Mouse (Mus musculus) spleen, embryonic (tissue): ENCODE results near the gene Ntsr1.

ENCODE experiments used
- CTCF ChIA-PET: fragments of 350-600 bp; sonication (Branson Sonifier 250); formaldehyde crosslinking; loops from one replicate; lab custom pipeline; 2022; lab: Charles Lee

The Ntsr1 gene

DNA sequence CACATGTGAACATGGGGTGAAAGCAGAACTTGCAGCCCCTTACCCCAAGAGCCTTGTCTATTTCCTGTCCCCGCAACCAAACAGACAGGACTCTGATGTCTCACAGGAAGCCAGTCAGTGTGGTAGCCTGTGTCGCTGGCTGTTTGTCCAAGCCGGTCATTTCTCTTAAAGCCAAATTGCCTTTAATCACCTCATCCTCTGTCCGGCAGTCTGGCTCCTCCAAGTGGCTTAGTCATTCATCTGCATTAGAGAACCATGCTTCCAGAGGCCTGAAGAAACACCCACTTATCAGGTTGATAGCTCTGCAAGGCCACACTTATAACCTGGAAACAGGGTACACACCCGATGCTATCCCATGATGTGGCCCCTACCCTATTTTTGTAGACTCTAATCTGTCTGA is 62.4 kb downstream of the Ntsr1 start:
- CTCF ChIA-PET = interaction anchor here (0.5 kb wide), 1 partner anchor 161 kb away, joined by 10 read pairs; no protein-coding TSS in a partner anchor

DNA sequence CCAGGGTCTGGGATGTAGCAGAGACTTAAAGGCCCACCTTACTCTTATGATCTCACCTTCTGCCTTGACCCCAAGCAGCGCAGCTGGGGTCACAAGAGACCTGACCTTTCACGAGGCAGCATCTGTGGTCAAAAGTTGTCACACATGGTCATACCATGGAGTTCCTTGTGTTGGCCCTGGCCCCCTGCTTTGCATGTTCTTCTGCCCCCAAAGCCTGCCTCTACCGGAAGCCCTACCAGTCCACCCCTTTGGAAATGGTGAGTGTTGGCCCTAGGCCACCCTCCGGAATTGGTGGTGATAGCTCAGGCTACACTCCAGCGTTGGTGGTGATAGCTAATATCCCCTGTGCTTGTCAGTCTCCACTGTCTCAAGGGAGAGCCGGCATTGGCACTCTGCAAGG is 63.5 kb downstream of the Ntsr1 start:
- CTCF ChIA-PET = interaction anchor here (1.5 kb wide), 1 partner anchor 15 kb away, joined by 4 read pairs; no protein-coding TSS in a partner anchor

DNA sequence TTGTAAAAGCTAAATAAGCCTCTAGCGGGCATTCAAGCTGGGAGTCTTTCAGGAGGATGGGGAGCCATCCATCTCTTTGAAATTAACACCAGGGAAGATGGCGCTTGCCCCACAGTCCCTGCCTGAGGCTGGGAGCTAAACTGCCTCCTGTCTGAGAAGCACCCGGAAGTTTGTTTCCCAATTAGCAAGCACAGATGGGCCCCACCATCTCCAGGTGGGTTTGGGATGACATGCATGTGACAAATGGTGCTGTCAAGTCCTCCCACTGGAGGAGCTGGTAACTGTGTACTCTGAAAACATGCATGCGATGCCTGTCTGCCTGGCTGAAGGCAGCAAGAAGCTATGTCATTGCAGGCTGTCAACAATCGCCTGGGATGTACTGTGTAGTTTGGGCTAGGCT is 64.1 kb downstream of the Ntsr1 start:
- CTCF ChIA-PET = interaction anchor here (1.5 kb wide), 1 partner anchor 15 kb away, joined by 4 read pairs; no protein-coding TSS in a partner anchor

DNA sequence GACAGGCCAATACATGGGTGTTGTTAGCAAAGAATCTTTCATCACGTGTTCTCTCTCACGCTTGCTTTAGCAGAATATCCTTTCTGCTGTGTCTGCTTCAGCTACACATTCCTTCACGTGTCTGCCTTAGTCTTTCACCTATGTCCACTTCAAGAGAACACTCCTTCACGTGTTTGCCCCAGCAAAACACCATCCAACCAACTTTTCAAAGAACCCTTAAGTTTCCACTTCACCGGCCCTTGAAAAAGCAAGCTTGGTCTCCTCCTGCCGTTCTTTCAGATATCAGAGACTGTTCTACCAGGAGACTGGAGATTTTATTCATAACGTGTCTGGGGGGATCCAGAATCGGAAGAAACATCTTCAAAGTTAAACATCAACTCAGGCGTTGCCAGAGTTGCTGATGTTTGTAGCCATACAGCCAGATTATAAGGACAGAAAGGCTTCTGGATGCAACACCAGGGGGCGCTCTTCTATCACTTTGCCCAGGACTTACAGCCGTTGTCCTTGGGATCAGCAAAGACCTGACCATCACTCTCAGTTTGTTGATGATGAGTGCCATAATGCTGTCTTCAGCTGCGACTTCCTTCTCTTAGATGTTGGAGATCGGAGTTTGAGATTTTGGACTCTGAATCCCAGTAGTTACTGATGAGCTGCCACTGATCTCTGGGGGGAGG is 66.6 kb downstream of the Ntsr1 start:
- CTCF ChIA-PET = interaction anchor here (0.6 to 0.9 kb wide), 2 partner anchors 12 to 16 kb away, joined by 3 to 5 read pairs; no protein-coding TSS in a partner anchor

DNA sequence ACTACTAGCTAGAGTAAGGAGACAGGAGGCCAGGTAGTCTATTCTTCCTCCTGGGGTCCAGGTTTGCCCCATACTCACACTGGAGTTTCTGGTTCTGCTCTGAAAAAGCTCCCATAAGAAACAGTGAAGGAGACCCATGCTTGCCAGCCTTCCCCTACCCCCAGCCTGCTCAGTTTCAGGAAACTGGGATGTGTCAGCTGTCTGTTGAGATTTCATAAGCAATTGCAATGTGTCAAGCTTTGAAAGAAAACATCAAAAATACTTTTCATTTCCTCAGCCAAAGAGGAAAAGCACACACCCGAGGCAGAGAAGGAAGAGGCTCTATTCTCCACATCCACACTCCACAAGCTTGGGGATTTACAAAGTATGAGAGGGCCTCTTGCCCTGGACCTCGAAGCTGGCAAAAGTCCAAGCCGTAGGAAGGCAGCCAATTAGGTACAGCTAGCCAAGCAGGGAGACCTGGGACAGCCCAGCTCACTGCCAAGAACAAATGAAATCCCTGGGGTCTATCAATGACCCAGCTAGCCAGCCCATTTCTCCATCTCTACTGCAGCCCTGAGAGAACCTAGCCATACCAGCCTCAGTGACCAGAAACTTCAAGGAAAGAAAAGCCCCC is 69.4 kb downstream of the Ntsr1 start:
- CTCF ChIA-PET = interaction anchor here (0.6 kb wide), 1 partner anchor 30 kb away, joined by 4 read pairs; no protein-coding TSS in a partner anchor

DNA sequence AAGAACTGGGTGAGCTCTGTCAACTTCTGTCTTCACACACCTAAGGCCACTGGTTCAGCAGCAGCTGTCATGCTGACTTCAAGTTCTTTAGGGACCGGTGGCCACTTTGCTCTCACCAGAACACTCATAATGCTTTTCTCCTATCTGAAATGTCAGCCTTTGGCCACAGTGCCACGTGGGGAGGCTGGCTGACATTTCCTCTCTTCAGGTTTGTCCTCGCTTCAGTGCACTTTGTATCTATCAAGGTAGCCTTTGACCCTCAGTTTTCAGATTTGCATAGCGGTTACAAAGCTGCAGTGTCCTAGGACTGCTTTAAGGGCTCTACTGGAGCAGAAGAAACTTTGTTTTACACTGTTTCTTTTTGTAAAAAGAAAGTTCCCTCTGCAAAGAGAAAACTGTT is 76.7 kb downstream of the Ntsr1 start:
- CTCF ChIA-PET = no interaction called here

DNA sequence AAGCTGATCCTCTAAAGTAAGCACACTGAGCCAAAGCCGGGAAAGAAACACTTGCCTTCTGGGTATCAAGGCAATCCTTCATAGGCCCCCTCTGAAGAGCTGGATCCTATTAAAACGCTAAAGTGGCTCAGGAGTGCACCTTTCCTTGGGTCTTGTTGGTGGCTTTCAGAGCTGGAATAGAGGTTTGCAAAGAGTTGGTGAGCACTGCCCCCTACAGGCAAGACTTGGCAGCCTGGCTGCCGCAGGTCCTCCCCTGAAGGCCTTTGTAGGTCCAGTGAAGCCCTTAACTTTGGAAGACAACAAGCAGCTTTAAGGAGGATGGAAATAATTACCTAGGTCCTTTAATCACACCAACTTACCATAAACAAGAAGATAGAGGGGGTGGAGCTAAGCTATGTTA is 78.9 kb downstream of the Ntsr1 start:
- CTCF ChIA-PET = interaction anchor here (0.8 to 1.3 kb wide), 4 partner anchors 12 to 106 kb away, joined by 3 to 4 read pairs (median 4); no protein-coding TSS in a partner anchor

DNA sequence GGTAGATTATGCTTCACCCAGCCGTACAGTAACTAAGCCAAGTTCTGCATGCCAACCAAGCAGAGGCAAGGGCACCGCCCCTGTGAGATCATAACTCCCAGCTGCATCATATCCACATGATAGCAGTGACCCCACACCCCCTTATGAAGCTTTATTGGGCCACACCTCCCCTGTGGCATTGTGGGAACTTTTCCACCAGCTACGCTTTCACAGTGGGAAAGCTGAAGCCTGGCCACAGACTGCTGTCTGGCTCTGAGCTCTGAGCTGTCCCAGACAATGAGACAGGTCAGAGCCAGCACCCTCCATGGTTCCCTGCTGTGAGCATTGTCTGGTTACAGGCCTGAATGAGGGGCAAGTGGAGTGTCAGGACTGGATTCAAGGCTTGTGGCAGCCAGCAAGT is 81.2 kb downstream of the Ntsr1 start, which contains the start of gene Mrgbp:
TSS of gene Mrgbp (plus strand) at position 303 of the 400 bp plus-strand sequence.
- CTCF ChIA-PET = interaction anchor here (0.9 to 1.3 kb wide), 3 partner anchors 9 to 12 kb away, joined by 3 read pairs; no protein-coding TSS in a partner anchor

DNA sequence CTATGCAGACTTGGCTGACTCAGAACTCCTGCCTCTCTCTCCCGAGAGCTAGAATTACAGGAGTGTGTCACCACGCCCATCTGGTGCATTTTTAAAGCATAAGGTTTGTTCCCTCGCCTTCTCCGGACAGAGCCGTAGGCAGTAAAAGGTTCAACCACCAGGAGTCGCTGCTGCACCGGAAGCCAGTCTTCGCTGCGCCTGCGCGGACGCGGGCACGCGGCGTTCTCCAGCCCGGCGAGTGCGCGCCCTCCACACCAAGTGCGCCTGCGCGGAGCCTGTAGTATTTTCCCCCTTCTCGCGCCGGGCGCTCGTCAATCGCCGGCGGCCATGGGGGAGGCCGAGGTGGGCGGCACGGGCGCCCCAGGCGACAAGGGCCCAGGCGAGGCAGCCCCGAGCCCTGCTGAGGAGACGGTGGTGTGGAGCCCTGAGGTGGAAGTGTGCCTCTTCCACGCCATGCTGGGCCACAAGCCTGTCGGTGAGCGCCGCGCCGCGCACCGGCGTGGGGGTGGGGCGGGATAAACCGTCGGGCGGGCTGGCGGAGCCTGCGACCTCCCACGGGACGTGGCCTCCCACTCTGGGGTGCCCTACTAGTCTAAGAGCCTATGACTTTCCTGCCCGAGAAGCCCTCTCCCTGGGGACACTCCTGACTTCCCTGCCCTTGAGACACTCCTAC is 82.8 kb downstream of the Ntsr1 start:
- CTCF ChIA-PET = interaction anchor here (1.0 kb wide), 1 partner anchor 17 kb away, joined by 5 read pairs; no protein-coding TSS in a partner anchor

DNA sequence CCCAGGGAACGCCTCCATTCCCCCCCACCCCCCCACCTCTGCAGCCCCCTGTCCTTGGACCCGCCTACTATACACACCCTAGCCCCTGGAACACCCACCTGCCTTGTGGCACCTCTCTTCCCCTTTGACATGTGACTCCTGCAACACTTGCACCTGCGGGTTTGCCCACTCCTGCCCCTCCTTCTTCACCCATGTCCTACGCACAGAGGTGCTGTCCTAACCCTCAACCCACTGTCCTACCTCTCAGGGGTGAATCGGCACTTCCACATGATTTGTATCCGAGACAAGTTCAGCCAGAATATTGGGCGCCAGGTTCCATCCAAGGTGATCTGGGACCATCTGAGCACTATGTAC is 83.4 kb downstream of the Ntsr1 start:
- CTCF ChIA-PET = no interaction called here

DNA sequence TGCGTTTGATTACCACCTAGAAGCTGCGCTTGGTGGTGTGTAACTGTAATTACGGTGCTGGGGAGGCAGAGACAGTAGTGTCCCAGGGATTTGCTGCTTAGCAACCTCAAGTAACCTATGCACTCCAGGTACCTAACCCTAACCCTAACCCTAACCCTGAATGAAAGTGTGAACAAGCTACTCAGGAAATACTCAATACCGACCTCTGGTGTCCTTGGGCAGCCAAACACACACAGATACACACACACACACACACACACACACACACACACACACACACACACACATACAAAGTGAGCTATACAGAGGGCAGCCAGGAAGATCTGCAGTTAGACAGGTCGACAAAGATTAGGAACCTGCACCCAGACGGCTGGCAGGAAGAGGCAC is 89.0 kb downstream of the Ntsr1 start:
- CTCF ChIA-PET = no interaction called here

DNA sequence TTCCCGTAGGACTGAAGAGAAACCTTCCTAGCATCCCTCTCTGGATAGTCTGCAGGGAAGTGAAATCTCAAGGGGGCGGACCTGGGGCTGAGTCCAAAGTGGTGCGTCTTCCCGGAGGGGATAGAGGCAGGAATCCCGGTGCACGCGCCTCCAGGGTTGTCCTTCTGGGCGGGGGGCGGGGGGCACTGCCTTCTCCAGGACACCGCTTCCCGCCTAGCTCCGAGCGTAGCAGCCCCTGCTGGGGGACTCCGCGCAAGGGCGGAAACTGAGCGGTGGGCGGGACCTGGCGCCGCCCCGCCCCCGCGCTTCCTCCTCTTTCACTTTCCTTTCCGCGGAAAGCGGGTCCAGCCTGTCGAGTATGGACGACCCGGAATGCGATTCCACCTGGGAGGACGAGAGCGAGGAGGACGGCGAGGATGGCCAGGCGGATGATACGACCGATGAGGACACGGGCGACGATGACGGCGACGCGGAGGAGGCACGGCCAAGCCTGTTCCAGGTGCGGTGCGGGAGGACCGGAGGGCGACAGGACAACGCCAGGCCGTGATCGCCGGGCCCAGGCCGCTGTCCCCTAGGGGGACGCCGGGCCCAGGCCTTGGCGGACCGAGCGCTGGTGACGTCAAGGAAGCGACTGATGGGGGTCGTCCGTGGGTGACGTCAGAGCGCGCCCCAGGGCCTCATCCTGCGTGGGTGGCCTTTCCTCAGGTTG is 89.5 kb downstream of the Ntsr1 start, which contains the start of gene Ogfr:
TSS of gene Ogfr (plus strand) at position 123 of the 709 bp plus-strand sequence.
- CTCF ChIA-PET = interaction anchor here (0.9 kb wide), 1 partner anchor 9 kb away, joined by 3 read pairs; no protein-coding TSS in a partner anchor
